Mouse (Mus musculus) left cerebral cortex, adult 2 months (tissue): ENCODE measurements at regions not wholly inside any gene's neighbourhood (a gene's known extent, or its start where the extent isn't known, plus 50 kb on each side); places are given as distances from the start of the nearest gene placed in this dataset.

Experiments used
- DNase-seq, 2 experiments: peaks; one replicate each; pipeline ENCODE4 v3.0.0; 2021 to 2022; ENCODE audit warnings: low spot score in 2 of 2, mixed read lengths in 1 of 2; ENCODE audit errors: extremely low spot score in 1 of 2
- H3K27ac ChIP-seq: fragments of 200-600 bp; 2 replicates; pipeline ENCODE4 v1.8.1; 2022
- H3K4me3 ChIP-seq: fragments of 200-600 bp; 2 replicates; pipeline ENCODE4 v1.8.1; 2022
- CTCF ChIP-seq: fragments of 200-600 bp; IDR thresholded peaks from 2 replicates; pipeline ENCODE4 v1.8.1; 2022; ENCODE audit warnings: antibody characterized with exemption, mild to moderate bottlenecking, moderate library complexity
- intact Hi-C: fragments of 180-260 bp; cut with DNase I; formaldehyde crosslinking; loops from one replicate; pipeline ENCODE4 v1.15.1; 2025

GRCm38 (mm10) chr10:19123691-19124090 is 108.2 kb upstream of the Tnfaip3 start:
- intact Hi-C loops, result no loop called here
- no peak for DNase-seq
- no peak for TF ChIP-seq CTCF

GRCm38 (mm10) chr10:19122221-19122620 is 106.8 kb upstream of the Tnfaip3 start:
- intact Hi-C loops, result no loop called here
- TF ChIP-seq CTCF, result no peak
- peak; percentile 22 to 42 for DNase-seq
- Histone ChIP-seq H3K27ac (no peak overlapping the region), H3K4me3 (no peak overlapping the region)

More at GRCm38 (mm10) chr10:19123691-19124090, 108.2 kb upstream of the Tnfaip3 start:
- Histone ChIP-seq H3K4me3 (no peak overlapping the region), H3K27ac (no peak overlapping the region)

GRCm38 (mm10) chr10:19119281-19120049 is 104.0 kb upstream of the Tnfaip3 start:
- no peak overlapping the region for H3K27ac ChIP-seq
- no peak overlapping the region for H3K4me3 ChIP-seq
- intact Hi-C loops, result no loop called here
- TF ChIP-seq CTCF, result no peak
- DNase-seq, result no peak

GRCm38 (mm10) chr10:19118569-19119280 is 103.3 kb upstream of the Tnfaip3 start:
- DNase-seq, result no peak
- intact Hi-C loops, result no loop called here
- Histone ChIP-seq H3K27ac (no peak overlapping the region), H3K4me3 (no peak overlapping the region)
- TF ChIP-seq CTCF, result no peak

- intact Hi-C loops, result no loop called here
- Histone ChIP-seq H3K27ac (no peak overlapping the region), H3K4me3 (no peak overlapping the region)
- no peak for DNase-seq
- TF ChIP-seq CTCF, result no peak
Observed at GRCm38 (mm10) chr10:19117071-19117605, 101.7 kb upstream of the Tnfaip3 start.

- H3K27ac ChIP-seq, result no peak overlapping the region
- no peak for TF ChIP-seq CTCF
- intact Hi-C loops, result no loop called here
- H3K4me3 ChIP-seq, result no peak overlapping the region
- DNase-seq, result no peak
Observed at GRCm38 (mm10) chr10:19112459-19112858, 97.0 kb upstream of the Tnfaip3 start.

- TF ChIP-seq CTCF, result no peak
- intact Hi-C loops, result no loop called here
- H3K27ac ChIP-seq, result no peak overlapping the region
- H3K4me3 ChIP-seq, result no peak overlapping the region
- no peak for DNase-seq
Observed at GRCm38 (mm10) chr10:19105231-19105681, 89.8 kb upstream of the Tnfaip3 start.

- DNase-seq, result no peak
- no peak overlapping the region for H3K27ac ChIP-seq
- TF ChIP-seq CTCF, result no peak
- no peak overlapping the region for H3K4me3 ChIP-seq
- intact Hi-C loops, result no loop called here
Observed at GRCm38 (mm10) chr10:19104671-19105203, 89.3 kb upstream of the Tnfaip3 start.

GRCm38 (mm10) chr10:19099369-19100285 is 84.2 kb upstream of the Tnfaip3 start:
- Histone ChIP-seq H3K4me3 (no peak overlapping the region), H3K27ac (no peak overlapping the region)
- intact Hi-C loops, result loop anchor here (5.0 kb wide), 1 partner anchor 147 kb away; no protein-coding TSS in a partner anchor
- DNase-seq, result no peak
- TF ChIP-seq CTCF, result no peak

GRCm38 (mm10) chr10:19094297-19094696 is 78.8 kb upstream of the Tnfaip3 start:
- intact Hi-C loops, result no loop called here
- DNase-seq, result peak in 1 of 2 experiments; percentile 22
- H3K27ac ChIP-seq, result no peak overlapping the region
- no peak overlapping the region for H3K4me3 ChIP-seq
- TF ChIP-seq CTCF, result peak; percentile 38

- Histone ChIP-seq H3K4me3 (no peak overlapping the region), H3K27ac (no peak overlapping the region)
- intact Hi-C loops, result no loop called here
- no peak for DNase-seq
- no peak for TF ChIP-seq CTCF
Observed at GRCm38 (mm10) chr10:19093689-19094088, 78.2 kb upstream of the Tnfaip3 start.
